ENCODE assay signal across 8 mouse cellular contexts in the genomic region with DNA sequence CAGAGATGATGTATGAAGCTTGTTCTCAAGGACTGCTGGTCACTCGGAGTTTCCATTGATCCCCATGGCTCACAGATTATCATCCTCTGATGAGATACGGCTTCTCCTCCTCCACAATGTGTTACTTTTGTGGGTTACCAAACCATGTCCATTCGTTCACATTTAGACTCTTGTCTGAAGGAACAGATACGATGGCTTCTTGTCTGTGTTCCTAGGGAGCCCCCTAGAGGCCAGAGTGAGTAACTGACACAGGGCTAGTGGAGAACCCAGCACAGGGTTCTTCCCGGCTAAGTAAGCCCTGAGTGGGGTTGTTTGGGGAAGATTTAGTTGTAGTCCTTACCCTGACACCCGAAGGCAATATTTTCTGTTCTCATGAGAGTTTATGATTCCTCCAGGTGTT. TPM values are rescaled to one million over a fixed set of nuclear protein-coding genes. Genes with fewer than 3 reads are reported as not detected.
DNase-seq lines count a peak whose midpoint lies in the region; ATAC-seq lines count a peak whose summit lies in the region.

No protein-coding gene starts in this region.

- H3K4me2 ChIP-seq in neural tube, embryonic 15.5 days, result no peak overlapping the region
- no peak overlapping the region for H3K4me2 ChIP-seq in intestine, embryonic 14.5 days (ENCODE audit: low read length)

- ATAC-seq in neural tube, embryonic 15.5 days (ENCODE audit: low FRiP score), result no peak
- no peak; the same call in 1 of the 2 replicates for ATAC-seq in intestine, embryonic 14.5 days (replicated peaks; ENCODE audit: low FRiP score, low TSS enrichment, low read depth)
- peak; percentile 92 for ATAC-seq in megakaryocyte progenitor cell, adult 5-6 weeks (replicated peaks; ENCODE audit: poor library complexity)

- no peak overlapping the region for H3K27ac ChIP-seq in neural tube, embryonic 15.5 days (replicated peaks)
- H3K27ac ChIP-seq in intestine, embryonic 14.5 days (ENCODE audit: low read depth), result no peak overlapping the region

- no peaks in the 10 kb centered on the region for H3K9me3 ChIP-seq in neural tube, embryonic 15.5 days (replicated peaks)
- peaks cover 4% of the 10 kb centered on the region; the same call in 1 of the 2 replicates for H3K9me3 ChIP-seq in intestine, embryonic 14.5 days (ENCODE audit: control insufficient read depth, low read length)

- no peak overlapping the region for H3K4me3 ChIP-seq in neural tube, embryonic 15.5 days (replicated peaks)
- no peak overlapping the region for H3K4me3 ChIP-seq in intestine, embryonic 14.5 days (ENCODE audit: low read depth, low read length)

- intact Hi-C loops in left cerebral cortex, postnatal 10 days (cut with DNase I), result loop anchor here (10.0 kb wide), 2 partner anchors 398 to 1358 kb away; no protein-coding TSS in a partner anchor

- H3K9ac ChIP-seq in neural tube, embryonic 15.5 days (replicated peaks), result no peak overlapping the region
- H3K9ac ChIP-seq in intestine, embryonic 14.5 days (ENCODE audit: low read length), result no peak overlapping the region

- H3K4me1 ChIP-seq in neural tube, embryonic 15.5 days, result peaks cover 17% of the 10 kb centered on the region
- peaks cover 4% of the 10 kb centered on the region; the same call in 1 of the 2 replicates for H3K4me1 ChIP-seq in intestine, embryonic 14.5 days (replicated peaks; ENCODE audit: control insufficient read depth, insufficient read depth, low read length)

- H3K27me3 ChIP-seq in neural tube, embryonic 15.5 days (replicated peaks), result peaks cover 8% of the 10 kb centered on the region; the same call in 1 of the 2 replicates
- H3K27me3 ChIP-seq in intestine, embryonic 14.5 days (replicated peaks; ENCODE audit: control insufficient read depth, insufficient read depth, low read length), result no peaks in the 10 kb centered on the region

- no peaks in the 10 kb centered on the region for H3K36me3 ChIP-seq in neural tube, embryonic 15.5 days
- H3K36me3 ChIP-seq in intestine, embryonic 14.5 days (ENCODE audit: control insufficient read depth, insufficient read depth, low read length), result no peaks in the 10 kb centered on the region

- WGBS in neural tube, embryonic 15.5 days, result 6% methylated on average over 6 of the region's 6 CpGs
- 8% methylated on average over 6 of the region's 6 CpGs for WGBS in intestine, embryonic 14.5 days

- peak; percentile 56 for DNase-seq in neural tube, embryonic 10.5 days (ENCODE audit: extremely low spot score, low spot score)
- DNase-seq in cerebellum, adult 9-10 months, result peak; percentile 84
- DNase-seq in frontal cortex, postnatal 10 days (ENCODE audit: low spot score in 2 of 2), result peak; percentile 42 to 73
- peak; percentile 70 for DNase-seq in intestine, embryonic 14.5 days (ENCODE audit: low spot score)
- DNase-seq in left cerebral cortex, postnatal 10 days (ENCODE audit: extremely low spot score in 1 of 2, low spot score in 2 of 2), result peak; percentile 75 to 81
- DNase-seq in spleen, adult 18-20 months, result peak; percentile 52 to 66

RNA-seq across cellular contexts. Expression of a gene that starts 8.3 kb away (rescaled TPM):
- 43.9 and 46.0 TPM in 2 replicates for polyA plus RNA-seq in neural tube, embryonic 15.5 days (2015; fragmentation: Nextera tagmentation; extraction: Ambion mirVana)
- polyA plus RNA-seq in intestine, embryonic 14.5 days (2014; fragmentation: Nextera tagmentation; extraction: Ambion mirVana), result 71.5 and 75.3 TPM in 2 replicates
- 10 to 100 TPM; 41.2 to 43.8 TPM for total RNA-seq in left cerebral cortex, postnatal 10 days (2021)
- total RNA-seq in megakaryocyte progenitor cell, adult 5-6 weeks (2015), result 90.2 and 94.4 TPM in 2 replicates
- total RNA-seq in megakaryocyte progenitor cell, adult 5-6 weeks (2017), result 118 and 151 TPM in 2 replicates

RNA-seq across cellular contexts. Expression of a gene that starts 21.7 kb away (rescaled TPM):
- polyA plus RNA-seq in neural tube, embryonic 15.5 days (2015; fragmentation: Nextera tagmentation; extraction: Ambion mirVana), result 2.2 and 3.2 TPM in 2 replicates
- polyA plus RNA-seq in intestine, embryonic 14.5 days (2014; fragmentation: Nextera tagmentation; extraction: Ambion mirVana), result 13.4 and 16.2 TPM in 2 replicates
- total RNA-seq in left cerebral cortex, postnatal 10 days (2021), result under 1 TPM; 0.54 to 0.69 TPM
- 8.5 and 11.4 TPM in 2 replicates for total RNA-seq in megakaryocyte progenitor cell, adult 5-6 weeks (2015)
- total RNA-seq in megakaryocyte progenitor cell, adult 5-6 weeks (2017), result 14.4 and 15.9 TPM in 2 replicates

RNA-seq across cellular contexts. Expression of a gene that starts 54.7 kb away (rescaled TPM):
- polyA plus RNA-seq in neural tube, embryonic 15.5 days (2015; fragmentation: Nextera tagmentation; extraction: Ambion mirVana), result 3.7 and 9.8 TPM in 2 replicates
- polyA plus RNA-seq in intestine, embryonic 14.5 days (2014; fragmentation: Nextera tagmentation; extraction: Ambion mirVana), result 2.2 and 3.2 TPM in 2 replicates
- 10 to 100 TPM in 1 of 2 experiments, 1 to 10 TPM in 1; 9.8 to 10.5 TPM for total RNA-seq in left cerebral cortex, postnatal 10 days (2021)
- 13.2 and 13.8 TPM in 2 replicates for total RNA-seq in megakaryocyte progenitor cell, adult 5-6 weeks (2015)
- total RNA-seq in megakaryocyte progenitor cell, adult 5-6 weeks (2017), result 24.9 and 29.5 TPM in 2 replicates

Comparison
In these comparisons a context has a peak if more than half of its experiments do, and no peak if none do; other contexts are left out.
1. RNA of a gene that starts 21.7 kb away (total RNA-seq): 8.5 to 15.9 TPM in megakaryocyte progenitor cell, adult 5-6 weeks; 0.54 to 0.69 TPM in left cerebral cortex, postnatal 10 days; every median in the first group is over 4 times any median in the second.
2. Peak in every context shown above with its lines, with median percentiles within 50 percentile points of each other: DNase-seq.